Mouse (Mus musculus) cerebellum, adult 2 months (tissue): ENCODE measurements around the gene Oscp1.

Experiments used
- CTCF ChIP-seq: fragments of 200-500 bp; IDR thresholded peaks from 2 replicates; pipeline ENCODE4 v1.5.1; 2011; ENCODE audit warnings: low read depth, mild to moderate bottlenecking, control low read depth, low read length, moderate library complexity, borderline replicate concordance; ENCODE audit not compliant: insufficient read depth
- POLR2A ChIP-seq: fragments of 200-500 bp; IDR thresholded peaks from 2 replicates; pipeline ENCODE4 v1.6.1; 2011; ENCODE audit warnings: low read length, control low read depth, borderline replicate concordance; ENCODE audit not compliant: insufficient read depth

GRCm38 (mm10) chr4:126077833-126078232 lies 19.5 kb downstream of the Oscp1 start:
- TF ChIP-seq CTCF (no peak), POLR2A (no peak)
